8 mouse cellular contexts compared by ENCODE assay signal in the genomic region with DNA sequence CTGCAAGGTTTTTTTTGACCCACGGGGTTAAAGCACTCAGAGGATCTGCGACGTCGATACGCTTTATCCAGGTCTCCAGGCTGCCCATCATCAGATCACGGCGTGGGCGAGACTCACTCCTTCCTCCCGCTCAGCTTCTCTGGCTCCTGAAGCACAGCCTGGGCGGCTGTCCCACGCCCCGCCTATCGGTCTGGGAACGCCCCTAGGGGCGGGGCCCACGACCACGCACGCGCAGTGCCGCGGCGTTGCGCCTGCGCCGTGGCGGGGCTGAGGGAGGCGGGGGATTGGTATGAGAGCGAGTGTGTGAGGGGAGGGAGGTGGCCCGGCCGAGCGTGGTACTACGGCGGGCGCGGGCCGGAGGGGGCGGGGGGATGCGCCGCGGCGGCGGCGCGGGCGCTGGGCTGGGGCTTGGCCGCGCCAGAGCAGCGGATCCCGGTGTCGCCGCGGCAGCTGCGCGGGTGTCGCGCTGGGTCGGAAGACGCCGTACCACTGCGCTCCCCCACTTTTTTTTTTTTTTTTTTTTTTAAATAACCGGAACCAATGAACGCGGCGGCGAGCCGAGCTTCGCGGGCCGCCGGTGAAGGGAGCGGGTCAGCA. TPM values are rescaled to one million over a fixed set of nuclear protein-coding genes. Genes with fewer than 3 reads are reported as not detected.
DNase-seq lines count a peak whose midpoint lies in the region; ATAC-seq lines count a peak whose summit lies in the region.

A gene (plus strand): TSS at position 354 of the 597 bp plus-strand sequence.

- H3K9me3 ChIP-seq in megakaryocyte, embryonic 14.5 days, result no peaks in the 10 kb centered on the region

- H3K27me3 ChIP-seq in megakaryocyte, embryonic 14.5 days (replicated peaks), result no peaks in the 10 kb centered on the region

- H3K36me3 ChIP-seq in megakaryocyte, embryonic 14.5 days (replicated peaks; ENCODE audit: low read length), result peaks cover 2% of the 10 kb centered on the region

- peaks cover 52% of the 10 kb centered on the region for H3K4me1 ChIP-seq in megakaryocyte, embryonic 14.5 days

- peak; percentile 63 for ATAC-seq in common myeloid progenitor, adult 5-6 weeks (replicated peaks; ENCODE audit: low read depth, poor library complexity, severe bottlenecking)

- DNase-seq in ZHBTc4 (ENCODE audit: low read depth, low spot score), result peak; percentile 98
- DNase-seq in gastrocnemius, adult 8-10 months (ENCODE audit: low spot score in 2 of 2), result peak; percentile 92
- peak; percentile 75 for DNase-seq in hindlimb bud, embryonic 11.5 days (ENCODE audit: extremely low spot score, low read depth, low spot score)
- DNase-seq in left cerebral cortex, adult 8-10 months (ENCODE audit: low spot score in 2 of 2), result peak; percentile 77 to 94
- peak; percentile 97 for DNase-seq in right cerebral cortex, postnatal 10 days (ENCODE audit: low spot score in 2 of 2)
- DNase-seq in urinary bladder, postnatal 25 days (ENCODE audit: low spot score), result peak; percentile 94

- H3K4me3 ChIP-seq in megakaryocyte, embryonic 14.5 days (replicated peaks), result peak within 1 kb of the TSS; percentile 91

RNA-seq across cellular contexts. Expression of the gene that starts here (rescaled TPM):
- 17.2 and 19.4 TPM in 2 replicates for total RNA-seq in common myeloid progenitor, adult 5-6 weeks (2017)
- 10 to 100 TPM; 47.7 to 62.7 (median 49.8) TPM for total RNA-seq in gastrocnemius, adult 8-10 months (2022)
- total RNA-seq in left cerebral cortex, adult 8-10 months (2022), result 10 to 100 TPM; 73.6 to 84.1 (median 77.8) TPM
- polyA plus RNA-seq in megakaryocyte, embryonic 14.5 days (2012; ENCODE audit: insufficient read depth, low replicate concordance), result 3.0 and 6.9 TPM in 2 replicates

Comparison
In these comparisons a context has a peak if more than half of its experiments do, and no peak if none do; other contexts are left out.
1. Peak in every context shown above with its lines: DNase-seq, ATAC-seq and H3K4me3 ChIP-seq.